8 mouse cellular contexts compared by ENCODE assay signal in the genomic region with DNA sequence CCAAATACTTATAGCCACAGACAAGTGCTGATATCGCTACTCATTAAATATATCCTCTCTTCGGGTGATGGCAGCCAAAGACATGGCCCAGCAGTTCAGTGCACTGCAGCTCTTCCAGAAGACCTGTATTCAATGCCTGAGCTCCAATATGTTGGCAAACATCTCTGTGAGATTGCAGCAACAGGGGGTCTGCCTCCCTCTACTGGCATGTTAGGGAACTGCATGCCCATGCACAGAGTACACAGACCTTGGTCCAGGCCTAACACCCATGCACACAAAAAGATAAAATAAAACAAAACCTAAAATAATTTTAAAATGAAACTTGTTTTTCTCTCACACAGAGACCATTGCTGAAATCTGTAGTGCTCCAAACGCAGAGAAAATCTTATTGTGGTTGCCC.
DNase-seq lines count a peak whose midpoint lies in the region; ATAC-seq and TF ChIP-seq lines count a peak whose summit lies in the region.
"Not testable (repeated sequence)": the region's sequence is repeated elsewhere in the genome, so short reads cannot be mapped to it uniquely, and the experiment has no call there.

No protein-coding gene starts in this region.

- peak; percentile 80 for ATAC-seq in embryonic facial prominence, embryonic 11.5 days (replicated peaks; ENCODE audit: insufficient number of reproducible peaks, low FRiP score, low TSS enrichment, low read depth)
- peak; percentile 55; the same call in 1 of the 2 replicates for ATAC-seq in heart, embryonic 16.5 days (replicated peaks; ENCODE audit: extremely low read depth, insufficient read depth, low FRiP score)
- 0 out of 2 replicates have a peak, but pooled peaks have one; percentile 49 for ATAC-seq in kidney, embryonic 15.5 days (replicated peaks; ENCODE audit: low FRiP score)
- ATAC-seq in limb, embryonic 14.5 days (ENCODE audit: low FRiP score, low read depth), result peak; percentile 57; the same call in 1 of the 2 replicates
- ATAC-seq in midbrain, postnatal 0 days (ENCODE audit: low FRiP score), result peak; percentile 72

- H3K9me3 ChIP-seq in embryonic facial prominence, embryonic 11.5 days (replicated peaks; ENCODE audit: control insufficient read depth, low read length); heart, embryonic 16.5 days (replicated peaks; ENCODE audit: control insufficient read depth, low read length); kidney, embryonic 15.5 days (replicated peaks); limb, embryonic 14.5 days (ENCODE audit: control insufficient read depth, low read length); midbrain, postnatal 0 days (ENCODE audit: low read length): not testable (repeated sequence)

- not testable (repeated sequence) for H3K27ac ChIP-seq in bone marrow, adult 2 months (ENCODE audit: control insufficient read depth, insufficient read depth, low read depth, low read length, poor library complexity); embryonic facial prominence, embryonic 11.5 days (replicated peaks; ENCODE audit: low read depth, low read length); heart, embryonic 16.5 days (ENCODE audit: low read length); kidney, embryonic 15.5 days; limb, embryonic 14.5 days (replicated peaks; ENCODE audit: low read depth, low read length); midbrain, postnatal 0 days (ENCODE audit: low read depth, low read length)

- not testable (repeated sequence) for H3K4me3 ChIP-seq in bone marrow, adult 2 months (replicated peaks; ENCODE audit: control insufficient read depth, low read depth, low read length); embryonic facial prominence, embryonic 11.5 days (ENCODE audit: low read depth, low read length); heart, embryonic 16.5 days (ENCODE audit: low read length); kidney, embryonic 15.5 days (replicated peaks); limb, embryonic 14.5 days (replicated peaks; ENCODE audit: low read length); midbrain, postnatal 0 days (ENCODE audit: low read depth, low read length)

- not testable (repeated sequence) for H3K4me2 ChIP-seq in embryonic facial prominence, embryonic 11.5 days (ENCODE audit: low read depth, low read length); heart, embryonic 16.5 days (ENCODE audit: low read depth, low read length); kidney, embryonic 15.5 days; limb, embryonic 14.5 days (replicated peaks; ENCODE audit: low read depth, low read length, severe bottlenecking); midbrain, postnatal 0 days (ENCODE audit: low read depth, low read length, poor library complexity, severe bottlenecking)

- H3K4me1 ChIP-seq in bone marrow, adult 2 months (ENCODE audit: control insufficient read depth, insufficient read depth, low read length); embryonic facial prominence, embryonic 11.5 days (ENCODE audit: control insufficient read depth, insufficient read depth, low read length); heart, embryonic 16.5 days (ENCODE audit: control insufficient read depth, insufficient read depth, low read length); kidney, embryonic 15.5 days; limb, embryonic 14.5 days (ENCODE audit: control insufficient read depth, insufficient read depth, low read length); midbrain, postnatal 0 days (ENCODE audit: insufficient read depth, low read length): not testable (repeated sequence)

- WGBS in bone marrow, adult 2 months, result 28% methylated on average over 2 of the region's 3 CpGs
- WGBS in embryonic facial prominence, embryonic 11.5 days, result 24% methylated on average over 2 of the region's 3 CpGs
- WGBS in heart, embryonic 16.5 days, result 2% methylated on average over 2 of the region's 3 CpGs
- WGBS in kidney, embryonic 15.5 days, result 36% methylated on average over 3 of the region's 3 CpGs
- WGBS in limb, embryonic 14.5 days, result 9% methylated on average over 2 of the region's 3 CpGs
- 14% methylated on average over 2 of the region's 3 CpGs for WGBS in midbrain, postnatal 0 days

- H3K9ac ChIP-seq in embryonic facial prominence, embryonic 11.5 days (replicated peaks; ENCODE audit: low read length); heart, embryonic 16.5 days (ENCODE audit: low read length); kidney, embryonic 15.5 days; limb, embryonic 14.5 days (ENCODE audit: low read depth, low read length, severe bottlenecking); midbrain, postnatal 0 days (replicated peaks; ENCODE audit: low read length, poor library complexity, severe bottlenecking): not testable (repeated sequence)

- H3K27me3 ChIP-seq in embryonic facial prominence, embryonic 11.5 days (ENCODE audit: control insufficient read depth, insufficient read depth, low read length); heart, embryonic 16.5 days (ENCODE audit: control insufficient read depth, insufficient read depth, low read length); kidney, embryonic 15.5 days; limb, embryonic 14.5 days (ENCODE audit: control insufficient read depth, insufficient read depth, low read length); midbrain, postnatal 0 days (ENCODE audit: insufficient read depth, low read length): not testable (repeated sequence)

- peak; percentile 65 for TF ChIP-seq CTCF in bone marrow, adult 2 months (IDR thresholded peaks at IDR 0.05; ENCODE audit: control insufficient read depth, insufficient read depth, low read length)
- peak; percentile 78 for TF ChIP-seq CTCF in midbrain, postnatal 0 days (IDR thresholded peaks at IDR 0.05)

- peak; percentile 57 to 64 for DNase-seq in B cell, adult 2 months
- peak; percentile 42 for DNase-seq in embryonic facial prominence, embryonic 11.5 days (ENCODE audit: low spot score)
- DNase-seq in limb, embryonic 14.5 days (ENCODE audit: low spot score), result peak; percentile 16
- DNase-seq in midbrain, postnatal 0 days (ENCODE audit: low spot score), result peak; percentile 40
- peak; percentile 24 to 77 for DNase-seq in spleen, postnatal 4 days (ENCODE audit: low spot score in 2 of 2)

- not testable (repeated sequence) for H3K36me3 ChIP-seq in embryonic facial prominence, embryonic 11.5 days (replicated peaks; ENCODE audit: control insufficient read depth, insufficient read depth, low read depth, low read length); heart, embryonic 16.5 days (ENCODE audit: control insufficient read depth, insufficient read depth); kidney, embryonic 15.5 days; limb, embryonic 14.5 days (ENCODE audit: control insufficient read depth, insufficient read depth, low read length); midbrain, postnatal 0 days (ENCODE audit: insufficient read depth, low read length)

- not testable (repeated sequence) for TF ChIP-seq POLR2A in bone marrow, adult 2 months (IDR thresholded peaks at IDR 0.05; ENCODE audit: borderline replicate concordance, control insufficient read depth, low read depth, low read length); limb, embryonic 14.5 days (IDR thresholded peaks at IDR 0.05; ENCODE audit: borderline replicate concordance, extremely low read depth, insufficient read depth, insufficient read length)
